10 mouse cellular contexts compared by ENCODE assay signal in the genomic region with DNA sequence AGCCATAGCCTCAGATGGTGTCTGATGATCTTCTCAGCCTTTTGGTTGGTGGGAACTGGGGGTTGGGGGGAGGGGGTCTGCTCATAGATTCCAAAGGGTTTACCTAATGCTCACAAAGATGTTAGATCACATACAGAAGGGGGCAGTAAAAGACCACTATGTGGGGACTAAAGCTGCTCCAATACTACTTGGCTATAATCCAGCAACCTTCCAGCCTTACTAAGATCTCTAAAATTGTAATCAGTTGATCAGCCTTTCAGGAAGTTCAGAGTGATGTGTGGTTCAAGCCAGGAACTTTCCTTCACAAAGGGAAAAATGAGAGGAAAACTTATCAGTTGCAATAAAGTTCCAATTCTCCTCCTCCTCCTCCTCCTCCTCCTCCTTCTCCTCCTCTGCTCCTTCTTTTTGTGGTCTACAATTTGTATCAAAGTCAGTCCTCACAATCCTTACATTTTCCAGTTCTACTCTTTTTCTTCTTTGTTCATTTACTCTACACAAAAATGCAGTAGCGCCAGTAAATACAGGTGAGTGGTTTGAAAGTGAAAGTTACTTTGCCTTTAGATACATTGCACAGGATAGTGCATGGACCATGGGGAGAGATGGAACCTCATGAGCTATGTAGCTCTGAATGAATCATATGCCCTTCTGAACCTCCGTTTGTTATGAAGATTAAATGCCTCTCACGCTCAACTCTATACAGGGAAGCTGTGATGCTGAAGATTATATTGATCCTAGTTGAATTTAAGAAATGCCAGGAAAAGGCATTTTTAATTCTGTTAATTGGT. TPM values are rescaled to one million over a fixed set of nuclear protein-coding genes. Genes with fewer than 3 reads are reported as not detected.
DNase-seq lines count a peak whose midpoint lies in the region; TF ChIP-seq lines count a peak whose summit lies in the region.
"Had no signal": no experiment of that assay in that cellular context is flagged by ENCODE, and none has a peak within 500 bp of the region (broad histone marks: within the 10 kb centered on the region; RNA-seq: fewer than 3 reads in every experiment).

No protein-coding gene starts in this region.

- TF ChIP-seq POLR2A in thymus, adult 2 months (IDR thresholded peaks at IDR 0.05; ENCODE audit: control insufficient read depth, extremely low read depth, insufficient read depth, low read length, poor library complexity), result no peak

- H3K27me3 ChIP-seq in thymus, adult 2 months (ENCODE audit: control insufficient read depth, insufficient read depth, low read length), result no peaks in the 10 kb centered on the region

- H3K4me3 ChIP-seq in thymus, adult 2 months (ENCODE audit: control insufficient read depth, insufficient read depth, low read length), result no peak overlapping the region

- no peak for TF ChIP-seq CTCF in thymus, adult 2 months (IDR thresholded peaks at IDR 0.05; ENCODE audit: borderline replicate concordance, control insufficient read depth, extremely low read depth, insufficient read depth, low read length, poor library complexity)

- DNase-seq in heart, adult 11 months, result peak; percentile 79
- no peak for DNase-seq in heart, postnatal 10 days
- peak; percentile 5 for DNase-seq in thymus, adult 2 months
- no peak for DNase-seq in thymus, postnatal 4 days
- DNase-seq in induced T-regulatory cell, adult 2 months (ENCODE audit: low read depth), result peak; percentile 68
- peak; percentile 57 for DNase-seq in yolk sac, embryonic 10.5 days (ENCODE audit: low spot score)
- DNase-seq in urinary bladder, postnatal 36 days (ENCODE audit: low spot score in 2 of 2), result no peak
- DNase-seq in adrenal gland, adult 2 months, result no peak

- peaks cover 12% of the 10 kb centered on the region for H3K36me3 ChIP-seq in thymus, adult 2 months (ENCODE audit: control insufficient read depth, insufficient read depth, low read length)

- intact Hi-C loops in heart, postnatal 10 days (cut with DNase I), result loop anchor here (1.0 to 2.0 kb wide), 2 partner anchors 138 to 161 kb away; no protein-coding TSS in a partner anchor

- no peak overlapping the region for H3K27ac ChIP-seq in thymus, adult 2 months (ENCODE audit: control insufficient read depth, insufficient read depth, low read length)

- WGBS in thymus, adult 2 months, result 84% methylated on average over 3 of the region's 3 CpGs

- peaks cover 4% of the 10 kb centered on the region for H3K4me1 ChIP-seq in thymus, adult 2 months (replicated peaks; ENCODE audit: control insufficient read depth, insufficient read depth, low read length)

RNA-seq across cellular contexts. Expression of gene Cox17, which starts 1.7 kb away (rescaled TPM):
- total RNA-seq in heart, postnatal 10 days (2021), result 100 to 1,000 TPM; 250 to 263 TPM
- polyA plus RNA-seq in thymus, adult 2 months (2012; rRNA removed), result 61.0 and 68.7 TPM in 2 replicates
- 100 to 1,000 TPM; 223 to 312 TPM for total RNA-seq in adrenal gland, adult 2 months (2021)
- 34.7 and 43.0 TPM in 2 replicates for polyA plus RNA-seq in adrenal gland, adult 2 months (2012; rRNA removed)

RNA-seq across cellular contexts. Expression of gene Gm21987, which starts 1.7 kb away (rescaled TPM):
- not detected for total RNA-seq in heart, postnatal 10 days (2021)
- not detected in 2 replicates for polyA plus RNA-seq in thymus, adult 2 months (2012; rRNA removed)
- total RNA-seq in adrenal gland, adult 2 months (2021), result under 1 TPM in 1 of 2 experiments, not detected in 1; 0.93 TPM
- polyA plus RNA-seq in adrenal gland, adult 2 months (2012; rRNA removed), result 4.4 TPM in 1 of 2 replicates, not detected in the other
- polyA plus RNA-seq: testis, adult 2 months had no signal

RNA-seq across cellular contexts. Expression of gene Maats1, which starts 3.2 kb away (rescaled TPM):
- total RNA-seq in heart, postnatal 10 days (2021), result not detected
- polyA plus RNA-seq in thymus, adult 2 months (2012; rRNA removed), result 0.05 and 0.12 TPM in 2 replicates
- total RNA-seq in adrenal gland, adult 2 months (2021), result under 1 TPM; 0.37 to 0.97 TPM
- 0.04 TPM in 1 of 2 replicates, not detected in the other for polyA plus RNA-seq in adrenal gland, adult 2 months (2012; rRNA removed)

RNA-seq across cellular contexts. Expression of gene Popdc2, which starts 16.9 kb away (rescaled TPM):
- total RNA-seq in heart, postnatal 10 days (2021), result 100 to 1,000 TPM; 675 to 721 TPM
- polyA plus RNA-seq in thymus, adult 2 months (2012; rRNA removed), result 3.1 and 33.2 TPM in 2 replicates
- 1 to 10 TPM; 1.4 to 3.6 TPM for total RNA-seq in adrenal gland, adult 2 months (2021)
- polyA plus RNA-seq in adrenal gland, adult 2 months (2012; rRNA removed), result 2.3 and 2.9 TPM in 2 replicates

RNA-seq across cellular contexts. Expression of gene Nr1i2, which starts 50.5 kb away (rescaled TPM):
- not detected for total RNA-seq in heart, postnatal 10 days (2021)
- polyA plus RNA-seq in thymus, adult 2 months (2012; rRNA removed), result 0.16 and 0.19 TPM in 2 replicates
- total RNA-seq in adrenal gland, adult 2 months (2021), result under 1 TPM in 1 of 2 experiments, not detected in 1; 0.20 TPM
- not detected in 2 replicates for polyA plus RNA-seq in adrenal gland, adult 2 months (2012; rRNA removed)
- total RNA-seq: left cerebral cortex, postnatal 25 days had no signal

Comparison
In these comparisons a context has a peak if more than half of its experiments do, and no peak if none do; other contexts are left out.
1. DNase-seq: peak in heart, adult 11 months (single experiment), thymus, adult 2 months (single experiment), induced T-regulatory cell, adult 2 months (single experiment) and yolk sac, embryonic 10.5 days (single experiment); none in heart, postnatal 10 days (0 of 2), thymus, postnatal 4 days (single experiment), urinary bladder, postnatal 36 days (0 of 2) and adrenal gland, adult 2 months (single experiment).